ENCODE assay signal across 16 mouse cellular contexts in the genomic region with DNA sequence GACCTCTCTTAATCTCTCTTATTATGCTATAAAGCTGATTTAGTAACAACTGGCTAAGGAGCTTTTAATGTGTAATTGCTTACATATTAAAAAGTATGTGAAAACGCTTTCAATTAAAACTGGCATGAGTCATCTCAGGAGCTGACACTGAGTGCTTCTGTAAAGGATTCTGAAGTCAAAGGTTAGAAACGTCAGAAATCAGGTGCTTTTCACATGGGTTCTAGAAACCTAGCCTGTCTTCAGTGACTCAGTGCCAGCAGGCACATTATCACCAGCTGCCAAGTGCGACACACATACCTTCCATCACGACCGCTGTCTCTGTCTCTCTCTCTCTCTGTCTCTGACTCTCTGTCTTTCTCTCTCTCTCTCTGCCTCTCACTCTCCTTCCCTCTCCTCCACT. TPM values are rescaled to one million over a fixed set of nuclear protein-coding genes. Genes with fewer than 3 reads are reported as not detected.
A peak's percentile ranks its signal among the peaks of the same experiment; 100 is the strongest.
DNase-seq lines count a peak whose midpoint lies in the region; ATAC-seq and TF ChIP-seq lines count a peak whose summit lies in the region.
"Had no signal": no experiment of that assay in that cellular context is flagged by ENCODE, and none has a peak within 500 bp of the region (broad histone marks: within the 10 kb centered on the region; RNA-seq: fewer than 3 reads in every experiment).

No protein-coding gene starts in this region.

- DNase-seq in heart, embryonic 10.5 days (ENCODE audit: low spot score): no peak
- no peak for DNase-seq in heart, adult 9 months (ENCODE audit: low spot score in 2 of 2)
- no peak for DNase-seq in hindbrain, embryonic 10.5 days (ENCODE audit: low spot score)
- no peak for DNase-seq in hindbrain, postnatal 0 days (ENCODE audit: low spot score)
- no peak for DNase-seq in liver, embryonic 11.5 days (ENCODE audit: low spot score)
- no peak for DNase-seq in MN1 (ENCODE audit: low spot score)
- DNase-seq: adrenal gland, postnatal 10 days; cerebellum, adult 11-12 months; cerebellum, postnatal 25 days; gastrocnemius, adult 2 months; lung, postnatal 14 days; thymus, postnatal 36 days had no signal

- no peak overlapping the region for H3K9ac ChIP-seq in hindbrain, postnatal 0 days (replicated peaks; ENCODE audit: low read length)
- H3K9ac ChIP-seq in liver, embryonic 12.5 days: peak overlapping the region; percentile 68
- H3K9ac ChIP-seq in liver, embryonic 11.5 days (ENCODE audit: low read depth, low read length): no peak overlapping the region
- H3K9ac ChIP-seq: midbrain, embryonic 15.5 days had no signal

- H3K4me1 ChIP-seq in heart, embryonic 10.5 days: peaks cover 90% of the 10 kb centered on the region
- H3K4me1 ChIP-seq in hindbrain, embryonic 10.5 days (replicated peaks): peaks cover 83% of the 10 kb centered on the region
- H3K4me1 ChIP-seq in hindbrain, postnatal 0 days (ENCODE audit: insufficient read depth, low read length): peaks cover 14% of the 10 kb centered on the region
- peaks cover 100% of the 10 kb centered on the region for H3K4me1 ChIP-seq in liver, embryonic 12.5 days
- peaks cover 69% of the 10 kb centered on the region for H3K4me1 ChIP-seq in liver, embryonic 11.5 days (replicated peaks; ENCODE audit: control insufficient read depth, insufficient read depth, low read length)

- no peaks in the 10 kb centered on the region for H3K27me3 ChIP-seq in heart, embryonic 10.5 days (ENCODE audit: insufficient read depth, poor library complexity, severe bottlenecking)
- H3K27me3 ChIP-seq in hindbrain, embryonic 10.5 days (ENCODE audit: insufficient read depth, poor library complexity, severe bottlenecking): peaks cover 24% of the 10 kb centered on the region
- no peaks in the 10 kb centered on the region; the same call in 1 of the 2 replicates for H3K27me3 ChIP-seq in hindbrain, postnatal 0 days (ENCODE audit: insufficient read depth, low read length)
- H3K27me3 ChIP-seq in liver, embryonic 12.5 days (replicated peaks): no peaks in the 10 kb centered on the region
- H3K27me3 ChIP-seq in liver, embryonic 11.5 days (replicated peaks; ENCODE audit: control insufficient read depth, insufficient read depth, low read length): no peaks in the 10 kb centered on the region
- H3K27me3 ChIP-seq: megakaryocyte, embryonic 14.5 days; midbrain, embryonic 15.5 days had no signal

- H3K36me3 ChIP-seq in heart, embryonic 10.5 days: peaks cover 22% of the 10 kb centered on the region
- no peaks in the 10 kb centered on the region for H3K36me3 ChIP-seq in hindbrain, embryonic 10.5 days
- no peaks in the 10 kb centered on the region for H3K36me3 ChIP-seq in hindbrain, postnatal 0 days (ENCODE audit: insufficient read depth, low read length)
- H3K36me3 ChIP-seq in liver, embryonic 12.5 days: peaks cover 45% of the 10 kb centered on the region
- H3K36me3 ChIP-seq in liver, embryonic 11.5 days (ENCODE audit: control insufficient read depth, insufficient read depth, low read length): no peaks in the 10 kb centered on the region; the same call in 1 of the 2 replicates
- H3K36me3 ChIP-seq: midbrain, embryonic 15.5 days had no signal

- H3K9me3 ChIP-seq in heart, embryonic 10.5 days: no peaks in the 10 kb centered on the region
- no peaks in the 10 kb centered on the region for H3K9me3 ChIP-seq in hindbrain, embryonic 10.5 days
- no peaks in the 10 kb centered on the region for H3K9me3 ChIP-seq in hindbrain, postnatal 0 days (ENCODE audit: low read length)
- no peaks in the 10 kb centered on the region for H3K9me3 ChIP-seq in liver, embryonic 12.5 days (replicated peaks)
- H3K9me3 ChIP-seq in liver, embryonic 11.5 days (ENCODE audit: control insufficient read depth, low read length): no peaks in the 10 kb centered on the region
- H3K9me3 ChIP-seq: megakaryocyte, embryonic 14.5 days; midbrain, embryonic 15.5 days had no signal

- H3K4me3 ChIP-seq in heart, embryonic 10.5 days: no peak overlapping the region
- H3K4me3 ChIP-seq in hindbrain, embryonic 10.5 days: no peak overlapping the region
- no peak overlapping the region for H3K4me3 ChIP-seq in hindbrain, postnatal 0 days (ENCODE audit: low read length)
- H3K4me3 ChIP-seq in liver, embryonic 12.5 days: no peak overlapping the region
- no peak overlapping the region for H3K4me3 ChIP-seq in liver, embryonic 11.5 days (ENCODE audit: low read depth, low read length)
- H3K4me3 ChIP-seq: gastrocnemius, adult 2 months; megakaryocyte, embryonic 14.5 days; midbrain, embryonic 15.5 days had no signal

- TF ChIP-seq CTCF in hindbrain, postnatal 0 days (IDR thresholded peaks at IDR 0.05; ENCODE audit: low read depth): no peak

- no peak overlapping the region for H3K4me2 ChIP-seq in hindbrain, postnatal 0 days (ENCODE audit: low read depth, low read length)
- H3K4me2 ChIP-seq in liver, embryonic 12.5 days: peak overlapping the region; percentile 12; the same call in 1 of the 2 replicates
- H3K4me2 ChIP-seq in liver, embryonic 11.5 days: no peak overlapping the region
- H3K4me2 ChIP-seq: midbrain, embryonic 15.5 days had no signal

- no peak for ATAC-seq in hindbrain, postnatal 0 days
- no peak for ATAC-seq in liver, embryonic 12.5 days
- ATAC-seq in liver, embryonic 11.5 days (replicated peaks; ENCODE audit: low FRiP score): no peak
- ATAC-seq: forebrain, embryonic 16.5 days; midbrain, embryonic 15.5 days had no signal

- 76% methylated on average over 5 of the region's 5 CpGs for WGBS in heart, embryonic 10.5 days
- WGBS in hindbrain, embryonic 10.5 days: 87% methylated on average over 5 of the region's 5 CpGs
- 73% methylated on average over 5 of the region's 5 CpGs for WGBS in hindbrain, postnatal 0 days
- WGBS in liver, embryonic 12.5 days (ENCODE audit: insufficient replicate concordance): 82% methylated on average over 5 of the region's 5 CpGs
- 85% methylated on average over 5 of the region's 5 CpGs for WGBS in liver, embryonic 11.5 days

- peak overlapping the region; percentile 82 for H3K27ac ChIP-seq in heart, embryonic 10.5 days
- H3K27ac ChIP-seq in hindbrain, embryonic 10.5 days: 0 out of 2 replicates have a peak overlapping the region, but pooled peaks have one; percentile 16
- H3K27ac ChIP-seq in hindbrain, postnatal 0 days: no peak overlapping the region
- peak overlapping the region; percentile 100 for H3K27ac ChIP-seq in liver, embryonic 12.5 days
- no peak overlapping the region for H3K27ac ChIP-seq in liver, embryonic 11.5 days (ENCODE audit: low read depth, low read length)
- H3K27ac ChIP-seq: midbrain, embryonic 15.5 days had no signal

RNA-seq across cellular contexts. Expression of a gene that starts 47.2 kb away (rescaled TPM):
- polyA plus RNA-seq in heart, embryonic 10.5 days (2016; fragmentation: Nextera tagmentation; extraction: Ambion mirVana): 8.2 and 8.3 TPM in 2 replicates
- 3.2 and 3.7 TPM in 2 replicates for polyA plus RNA-seq in hindbrain, embryonic 10.5 days (2016; fragmentation: Nextera tagmentation; extraction: Ambion mirVana)
- 29.0 and 33.6 TPM in 2 replicates for total RNA-seq in hindbrain, postnatal 0 days (2014; rRNA removed)
- 5.5 and 6.1 TPM in 2 replicates for polyA plus RNA-seq in hindbrain, postnatal 0 days (2015; fragmentation: Nextera tagmentation; extraction: Ambion mirVana)
- 8.7 and 9.9 TPM in 2 replicates for polyA plus RNA-seq in liver, embryonic 12.5 days (2016; fragmentation: Nextera tagmentation; extraction: Ambion mirVana)
- 6.1 and 6.2 TPM in 2 replicates for polyA plus RNA-seq in liver, embryonic 11.5 days (2014; fragmentation: Nextera tagmentation; extraction: Ambion mirVana)

Comparison
In these comparisons a context has a peak if more than half of its experiments do, and no peak if none do; other contexts are left out.
1. H3K27ac ChIP-seq: peak in heart, embryonic 10.5 days (single experiment), hindbrain, embryonic 10.5 days (single experiment) and liver, embryonic 12.5 days (single experiment); none in hindbrain, postnatal 0 days (single experiment) and liver, embryonic 11.5 days (single experiment).